In the genomic region with DNA sequence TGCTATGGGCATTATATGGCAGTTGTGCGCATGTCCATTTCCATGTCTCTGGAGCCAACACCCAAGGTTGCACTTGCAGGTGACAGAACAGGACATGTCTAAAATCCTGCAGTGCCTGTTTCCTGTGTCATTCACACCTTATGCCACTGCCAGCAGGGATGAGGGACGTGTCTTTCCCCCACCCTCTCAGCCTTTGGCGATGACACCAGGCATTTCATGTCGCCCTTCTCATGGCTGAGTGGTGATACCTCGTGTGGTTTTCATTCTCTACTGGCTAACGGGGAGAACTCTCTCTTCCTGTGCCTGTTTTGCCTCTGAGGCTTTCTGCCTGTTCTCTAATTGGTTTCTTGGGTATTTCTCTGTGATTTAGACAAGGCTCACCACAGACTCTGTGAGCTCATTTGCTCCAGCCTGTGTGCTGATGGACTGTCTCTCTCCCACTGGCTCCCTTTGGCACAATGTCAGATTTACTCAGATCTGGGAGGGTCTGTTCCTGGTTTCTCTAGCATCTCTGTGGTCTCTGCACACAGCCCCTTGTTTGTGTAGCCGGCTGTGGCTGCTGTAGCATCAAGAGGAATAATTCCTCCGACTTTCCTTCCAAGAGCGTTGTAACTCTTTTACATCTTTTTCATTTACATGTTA, we compare ENCODE assay signal across 28 mouse cellular contexts. TPM values are rescaled to one million over a fixed set of nuclear protein-coding genes. Genes with fewer than 3 reads are reported as not detected.
DNase-seq lines count a peak whose midpoint lies in the region; ATAC-seq and TF ChIP-seq lines count a peak whose summit lies in the region.
"Had no signal": no experiment of that assay in that cellular context is flagged by ENCODE, and none has a peak within 500 bp of the region (broad histone marks: within the 10 kb centered on the region; RNA-seq: fewer than 3 reads in every experiment).

No protein-coding gene starts in this region.

- H3K27me3 ChIP-seq in hindbrain, postnatal 0 days (ENCODE audit: insufficient read depth, low read length): no peaks in the 10 kb centered on the region
- no peaks in the 10 kb centered on the region; the same call in 1 of the 2 replicates for H3K27me3 ChIP-seq in hindbrain, embryonic 12.5 days
- H3K27me3 ChIP-seq in cerebellum, adult 2 months (ENCODE audit: control insufficient read depth, insufficient read depth, low read length): no peaks in the 10 kb centered on the region
- H3K27me3 ChIP-seq: forebrain, embryonic 15.5 days; neural tube, embryonic 12.5 days had no signal

- H3K27ac ChIP-seq in hindbrain, postnatal 0 days: no peak overlapping the region
- no peak overlapping the region for H3K27ac ChIP-seq in hindbrain, embryonic 12.5 days
- H3K27ac ChIP-seq in cerebellum, adult 2 months (ENCODE audit: insufficient read depth, low read length): peak overlapping the region; percentile 84
- H3K27ac ChIP-seq: forebrain, embryonic 15.5 days; layer of hippocampus, adult 2 months; limb, embryonic 10.5 days; neural tube, embryonic 12.5 days had no signal

- peak; percentile 24; the same call in 1 of the 2 replicates for TF ChIP-seq POLR2A in cerebellum, adult 2 months (IDR thresholded peaks at IDR 0.05; ENCODE audit: borderline replicate concordance, insufficient read depth, low read length)

- DNase-seq in hindbrain, postnatal 0 days (ENCODE audit: low spot score): peak; percentile 64
- DNase-seq in brain, adult 2 months (ENCODE audit: low read depth, low spot score): peak; percentile 95
- peak; percentile 79 to 91 for DNase-seq in cerebellum, adult 2 months
- DNase-seq in cerebellum, postnatal 36 days: peak; percentile 70 to 79
- no peak for DNase-seq in embryo, embryonic 9.5 days (ENCODE audit: extremely low spot score)
- DNase-seq in gastrocnemius, adult 18-20 months (ENCODE audit: low spot score): no peak
- no peak for DNase-seq in adrenal gland, adult (ENCODE audit: inconsistent age in 2 of 2, low spot score in 1 of 2)
- DNase-seq: adrenal gland, postnatal 25 days; heart, postnatal 10 days; kidney, adult 2 months; kidney, postnatal 14 days; liver, postnatal 0 days; lung, postnatal 10 days; thymus, adult 2 months had no signal

- H3K4me2 ChIP-seq in hindbrain, postnatal 0 days (ENCODE audit: low read depth, low read length): no peak overlapping the region
- no peak overlapping the region for H3K4me2 ChIP-seq in hindbrain, embryonic 12.5 days (replicated peaks)
- H3K4me2 ChIP-seq: forebrain, embryonic 15.5 days; heart, embryonic 11.5 days; neural tube, embryonic 12.5 days had no signal

- H3K36me3 ChIP-seq in hindbrain, postnatal 0 days (ENCODE audit: insufficient read depth, low read length): no peaks in the 10 kb centered on the region
- no peaks in the 10 kb centered on the region for H3K36me3 ChIP-seq in hindbrain, embryonic 12.5 days
- H3K36me3 ChIP-seq: forebrain, embryonic 15.5 days; G1E; limb, embryonic 10.5 days; neural tube, embryonic 12.5 days had no signal

- H3K9ac ChIP-seq in hindbrain, postnatal 0 days (replicated peaks; ENCODE audit: low read length): no peak overlapping the region
- H3K9ac ChIP-seq in hindbrain, embryonic 12.5 days: no peak overlapping the region
- H3K9ac ChIP-seq: forebrain, embryonic 15.5 days; liver, postnatal 0 days; neural tube, embryonic 12.5 days had no signal

- H3K4me1 ChIP-seq in hindbrain, postnatal 0 days (ENCODE audit: insufficient read depth, low read length): no peaks in the 10 kb centered on the region
- no peaks in the 10 kb centered on the region for H3K4me1 ChIP-seq in hindbrain, embryonic 12.5 days
- H3K4me1 ChIP-seq in cerebellum, adult 2 months (ENCODE audit: control insufficient read depth, insufficient read depth, low read length): peaks cover 44% of the 10 kb centered on the region
- H3K4me1 ChIP-seq: forebrain, embryonic 15.5 days; limb, embryonic 10.5 days; neural tube, embryonic 12.5 days had no signal

- H3K4me3 ChIP-seq in hindbrain, postnatal 0 days (ENCODE audit: low read length): no peak overlapping the region
- no peak overlapping the region for H3K4me3 ChIP-seq in hindbrain, embryonic 12.5 days
- no peak overlapping the region for H3K4me3 ChIP-seq in cerebellum, adult 2 months (replicated peaks; ENCODE audit: insufficient read depth, low read depth, low read length)
- H3K4me3 ChIP-seq: forebrain, embryonic 15.5 days; layer of hippocampus, adult 2 months; limb, embryonic 10.5 days; neural tube, embryonic 12.5 days had no signal

- ATAC-seq in hindbrain, postnatal 0 days: no peak
- no peak for ATAC-seq in hindbrain, embryonic 12.5 days (ENCODE audit: low FRiP score)
- ATAC-seq: activated CD4-positive, CD25-positive, alpha-beta regulatory T cell, adult 4 months; forebrain, embryonic 15.5 days; inflammation-experienced regulatory T-cells, adult 6 months; liver, postnatal 0 days had no signal

- WGBS in hindbrain, postnatal 0 days: 72% methylated on average over 9 of the region's 9 CpGs
- WGBS in hindbrain, embryonic 12.5 days: 77% methylated on average over 9 of the region's 9 CpGs
- 28% methylated on average over 9 of the region's 9 CpGs for WGBS in cerebellum, adult 2 months

- no peaks in the 10 kb centered on the region for H3K9me3 ChIP-seq in hindbrain, postnatal 0 days (ENCODE audit: low read length)
- 0 out of 2 replicates have a peak, but pooled peaks cover 2% of the 10 kb centered on the region for H3K9me3 ChIP-seq in hindbrain, embryonic 12.5 days (replicated peaks)
- H3K9me3 ChIP-seq: forebrain, embryonic 15.5 days; limb, embryonic 10.5 days; neural tube, embryonic 12.5 days had no signal

- TF ChIP-seq CTCF in hindbrain, postnatal 0 days (IDR thresholded peaks at IDR 0.05; ENCODE audit: low read depth): no peak
- TF ChIP-seq CTCF in cerebellum, adult 2 months (IDR thresholded peaks at IDR 0.05; ENCODE audit: borderline replicate concordance, insufficient read depth, low read depth, low read length): no peak

RNA-seq across cellular contexts. Expression of gene Zdhhc25, which starts 3.1 kb away (rescaled TPM):
- total RNA-seq in hindbrain, postnatal 0 days (2014; rRNA removed): not detected in 2 replicates
- polyA plus RNA-seq in hindbrain, postnatal 0 days (2015; fragmentation: Nextera tagmentation; extraction: Ambion mirVana): not detected in 2 replicates
- not detected in 2 replicates for polyA plus RNA-seq in hindbrain, embryonic 12.5 days (2016; fragmentation: Nextera tagmentation; extraction: Ambion mirVana)
- polyA plus RNA-seq in cerebellum, adult 2 months (2012; rRNA removed): not detected in 2 replicates
- not detected for total RNA-seq in gastrocnemius, adult 18-20 months (2021)
- total RNA-seq: adrenal gland, postnatal 25 days; heart, postnatal 10 days; layer of hippocampus, adult 2 months; liver, adult 2 months; megakaryocyte, adult 5-6 weeks; monocyte, adult 5-6 weeks had no signal
- polyA plus RNA-seq: activated CD4-positive, CD25-positive, alpha-beta regulatory T cell, adult 4 months; forebrain, embryonic 15.5 days; G1E; heart, embryonic 11.5 days; hindbrain, embryonic 11.5 days; inflammation-experienced regulatory T-cells, adult 6 months; kidney, adult 2 months; limb, embryonic 10.5 days; liver, adult 2 months; liver, postnatal 0 days; neural tube, embryonic 12.5 days; thymus, adult 2 months; urinary bladder, adult 2 months had no signal

Comparison
In these comparisons a context has a peak if more than half of its experiments do, and no peak if none do; other contexts are left out.
1. DNase-seq: peak in hindbrain, postnatal 0 days (single experiment), brain, adult 2 months (single experiment), cerebellum, adult 2 months (2 of 2) and cerebellum, postnatal 36 days (2 of 2); none in embryo, embryonic 9.5 days (single experiment), gastrocnemius, adult 18-20 months (single experiment) and adrenal gland, adult (0 of 2).